Mouse (Mus musculus) lung, postnatal 10 days (tissue): ENCODE measurements around the gene Smug1.

ENCODE experiments used
- DNase-seq: peaks from one replicate; pipeline ENCODE4 v3.0.0; 2021

The Smug1 gene

DNA sequence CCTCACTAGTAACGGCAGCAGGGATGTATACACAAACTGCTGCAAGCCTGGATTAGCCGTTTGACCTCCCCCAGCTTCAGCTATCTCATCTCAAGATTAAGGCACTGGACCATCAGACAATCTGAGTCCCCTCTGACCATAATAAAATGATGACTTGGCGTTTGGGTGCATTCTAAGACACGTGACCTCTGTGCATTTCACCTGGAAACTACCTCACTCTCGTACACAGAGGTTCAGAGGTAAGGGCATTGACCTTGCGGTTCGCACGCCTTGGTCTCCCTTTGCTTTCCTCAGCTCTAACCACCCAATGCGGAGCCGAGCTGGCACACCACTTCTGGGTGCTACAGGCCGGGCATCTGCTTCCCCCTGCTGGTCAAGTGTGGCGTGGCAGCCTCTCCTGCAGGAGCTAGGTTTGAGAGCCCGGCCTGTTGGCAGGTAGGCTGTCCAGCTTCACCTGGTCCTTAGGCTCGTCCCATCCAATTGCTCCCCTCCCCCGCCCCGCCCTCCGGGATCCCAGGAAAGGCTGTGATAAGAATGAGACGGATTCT lies 10.1 kb upstream of the Smug1 start:
- DNase-seq: peak; percentile 93

DNA sequence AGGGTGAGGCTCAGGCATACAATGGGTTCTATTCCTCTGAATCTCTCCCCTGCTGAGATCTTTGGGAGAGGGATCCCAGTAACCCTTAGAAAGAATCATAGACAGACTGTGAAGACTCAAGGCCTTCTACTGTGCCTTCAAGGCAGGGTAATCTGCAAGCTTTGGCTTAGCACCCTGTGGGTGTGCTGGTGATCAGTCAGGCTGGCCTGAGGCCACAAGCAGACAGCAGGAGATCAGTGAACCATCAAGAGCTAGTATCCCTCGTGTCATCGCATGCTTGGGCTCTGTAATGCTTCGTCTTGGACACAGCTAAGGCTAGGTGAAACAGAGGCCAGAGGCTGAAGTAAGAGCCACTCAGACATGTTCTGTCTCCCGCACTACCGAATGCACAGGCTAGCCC lies 6.4 kb upstream of the Smug1 start:
- DNase-seq: no peak

DNA sequence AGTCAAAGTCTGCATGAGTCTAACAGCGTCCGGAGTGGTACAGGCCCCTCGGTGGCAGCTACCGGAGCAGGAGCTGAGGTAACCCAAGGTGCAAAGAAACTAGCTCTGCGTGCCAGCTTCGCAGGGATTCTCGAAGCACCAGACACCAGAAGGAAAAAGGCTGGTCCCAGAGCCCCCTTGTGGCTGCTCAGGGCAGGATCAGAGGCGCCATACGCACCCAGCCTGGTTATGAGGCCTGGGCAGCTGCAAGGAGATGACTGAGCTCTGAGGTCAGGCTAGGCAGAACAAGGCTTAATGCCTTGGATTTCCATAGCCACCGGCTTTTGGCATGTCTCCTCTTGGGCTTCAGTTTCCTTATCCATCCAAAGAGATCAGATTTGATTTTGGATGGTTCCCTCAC lies 5.6 kb upstream of the Smug1 start:
- peak; percentile 79 for DNase-seq

DNA sequence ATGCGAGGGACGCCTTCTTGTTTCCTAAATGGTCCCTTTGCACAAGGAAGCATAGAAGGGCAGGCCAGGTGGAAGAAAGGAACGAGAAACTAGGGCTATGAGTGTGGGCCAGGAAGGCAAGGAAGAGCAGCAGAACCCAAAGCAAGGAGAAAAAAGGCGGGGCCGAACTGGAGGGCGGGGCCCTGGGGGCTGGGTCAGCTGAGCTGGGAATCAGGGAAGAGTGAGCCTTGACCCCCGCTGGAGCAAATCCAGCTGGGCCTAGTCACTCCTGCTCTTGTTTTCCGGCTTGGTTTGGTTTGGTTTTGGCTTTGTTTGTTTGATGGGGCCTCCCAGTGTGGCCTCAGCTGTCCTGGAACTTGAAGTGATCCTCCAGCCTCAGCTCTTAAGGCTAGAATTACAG lies 4.4 kb upstream of the Smug1 start:
- DNase-seq: peak; percentile 60

DNA sequence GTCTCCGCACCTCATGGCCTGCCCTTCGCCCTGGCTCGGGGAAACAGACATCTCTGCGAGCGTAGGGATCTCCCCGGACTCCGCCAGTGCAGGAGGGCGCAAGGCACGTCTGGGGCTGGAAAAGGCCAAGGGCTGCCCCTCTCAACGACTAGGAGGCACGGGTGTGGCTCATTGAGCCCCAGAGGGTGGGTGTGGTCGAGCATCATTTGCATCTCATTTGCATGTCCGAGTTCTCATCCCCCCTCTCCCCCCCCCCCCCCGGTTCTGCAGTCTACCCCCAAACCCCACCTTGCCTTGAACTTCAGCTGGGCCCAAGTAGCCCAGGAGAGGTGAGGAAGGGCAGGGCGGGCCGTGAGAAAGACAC lies 3.4 kb upstream of the Smug1 start:
- no peak for DNase-seq

DNA sequence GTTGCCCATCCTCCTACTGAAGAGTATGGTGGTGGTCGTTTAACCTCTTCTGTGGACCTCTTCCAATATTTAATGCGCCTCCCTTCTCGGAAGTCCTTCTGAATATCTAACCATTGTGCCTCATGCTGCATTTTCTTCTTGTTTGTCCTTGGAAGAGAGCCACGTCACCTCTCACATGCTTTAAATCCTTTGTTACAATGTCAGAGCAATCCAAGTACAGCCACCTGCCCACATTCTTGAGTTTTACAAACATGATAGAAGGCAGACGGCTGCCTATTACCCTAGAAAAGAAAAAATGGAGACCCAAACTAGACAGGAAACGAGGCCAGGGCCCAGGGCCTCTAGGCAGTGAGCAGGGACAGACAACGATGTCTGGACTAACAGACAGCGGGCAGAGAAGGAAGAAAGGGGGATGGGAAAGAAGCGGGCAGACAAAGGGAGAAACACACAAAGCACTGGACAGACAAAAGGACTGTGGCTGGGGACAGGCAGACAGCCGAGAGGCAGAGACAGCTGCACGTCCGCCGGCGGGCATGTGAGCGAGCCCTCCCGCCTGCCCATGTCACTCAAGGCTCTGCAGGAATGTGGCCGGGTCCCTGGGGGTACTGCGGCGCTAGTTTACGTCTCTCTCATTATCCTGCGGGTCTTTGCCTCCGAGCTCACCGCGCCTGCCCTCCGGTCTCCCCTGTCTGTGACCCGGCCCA lies 2.9 kb upstream of the Smug1 start:
- DNase-seq: no peak

DNA sequence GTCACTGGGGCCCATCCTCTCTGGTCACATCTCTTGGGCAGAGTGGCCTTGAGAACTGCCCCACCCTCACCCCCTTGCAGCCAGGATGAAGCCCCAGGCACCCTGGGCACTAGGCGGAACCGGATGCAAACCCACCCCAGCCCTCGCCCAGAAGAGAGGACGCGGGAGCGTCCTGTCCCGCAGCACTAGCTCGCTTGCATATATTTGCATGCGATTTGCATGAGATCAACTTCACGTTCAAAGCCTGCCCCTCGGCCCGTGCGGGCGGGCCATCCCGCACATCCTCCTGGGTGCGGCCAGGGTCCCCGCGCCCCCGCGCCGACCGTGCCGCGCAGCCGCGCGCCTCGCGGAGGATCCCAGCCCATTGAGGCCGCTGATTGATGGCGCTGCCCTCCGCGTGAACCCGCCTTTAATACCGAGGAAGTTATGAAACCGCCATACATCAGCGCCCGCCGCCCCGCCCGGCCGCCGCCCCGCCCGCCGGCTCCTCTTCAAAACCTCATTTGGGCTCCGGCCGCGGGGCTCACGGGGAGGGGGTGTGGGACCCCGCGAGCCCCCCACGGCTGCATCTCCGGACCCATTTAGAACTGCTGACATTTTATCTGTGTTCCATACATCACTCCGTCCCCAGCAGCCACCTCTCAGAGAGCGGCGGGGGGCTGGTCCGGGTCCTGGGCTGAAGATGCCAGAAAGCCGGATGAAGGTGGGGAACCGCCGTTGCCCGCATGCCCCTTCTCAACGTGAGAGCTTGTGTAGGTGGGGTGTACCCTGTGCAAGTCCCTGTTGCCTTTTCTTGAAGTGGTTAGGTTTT lies 2.1 kb upstream of the Smug1 start:
- DNase-seq: peak; percentile 42

DNA sequence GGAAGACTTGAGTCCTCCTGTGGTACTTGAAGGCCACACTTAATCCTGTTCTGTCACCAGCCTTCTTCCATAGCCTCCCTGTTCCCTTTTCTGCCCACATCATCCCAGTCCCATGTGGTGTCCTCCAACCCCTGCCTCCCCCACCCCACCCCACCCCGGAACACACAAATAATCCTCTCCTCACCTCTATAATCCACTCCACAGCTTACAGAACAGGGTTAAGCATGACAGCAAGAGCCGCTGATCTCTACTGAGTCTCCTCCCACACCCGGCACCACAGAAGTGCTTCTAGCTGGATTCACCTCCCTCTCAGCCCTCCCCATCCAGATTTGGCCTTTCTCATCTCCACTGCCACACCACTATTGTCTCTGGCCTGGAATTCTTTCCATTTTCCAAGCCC lies 894 bp upstream of the Smug1 start:
- no peak for DNase-seq

DNA sequence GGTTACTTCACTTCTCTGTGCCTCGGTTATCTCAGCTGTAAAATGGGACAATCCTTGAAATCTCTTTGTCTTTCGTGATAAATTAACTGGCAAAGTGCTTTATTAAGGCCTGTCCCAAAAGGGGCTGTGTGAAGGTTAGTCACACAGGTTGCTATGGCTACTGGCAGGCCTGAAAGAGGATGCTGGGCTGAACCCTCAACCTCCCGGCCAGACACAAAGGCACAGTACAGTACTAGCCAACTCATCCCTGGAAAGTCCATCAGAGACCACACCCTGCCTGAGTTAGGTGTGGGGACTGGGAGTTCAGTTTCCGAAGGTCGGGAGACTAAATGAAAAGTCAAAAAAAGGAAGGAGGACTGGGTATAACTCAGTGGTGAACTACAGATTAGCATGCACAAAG lies 968 bp downstream of the Smug1 start:
- no peak for DNase-seq

DNA sequence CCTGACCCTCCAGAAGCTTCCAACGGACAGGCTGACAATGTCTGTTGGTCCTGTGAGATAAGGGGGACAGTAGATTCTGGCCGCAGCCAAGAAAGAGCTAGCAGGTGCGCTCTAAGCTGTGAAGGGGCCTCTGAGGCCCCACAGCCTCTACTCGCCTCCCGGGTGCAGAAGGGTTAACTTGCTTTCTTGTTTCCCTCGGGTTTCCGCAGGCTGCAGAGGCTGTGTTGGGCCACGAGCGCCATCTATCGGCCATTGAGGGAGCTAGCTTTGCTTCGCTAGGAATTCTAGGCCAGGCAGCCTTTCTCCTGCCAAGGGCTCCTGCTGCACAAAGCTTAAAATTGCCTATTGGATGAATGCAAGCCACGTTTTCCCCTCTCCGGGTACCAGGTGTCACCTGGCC lies 1.5 kb downstream of the Smug1 start:
- peak; percentile 93 for DNase-seq

DNA sequence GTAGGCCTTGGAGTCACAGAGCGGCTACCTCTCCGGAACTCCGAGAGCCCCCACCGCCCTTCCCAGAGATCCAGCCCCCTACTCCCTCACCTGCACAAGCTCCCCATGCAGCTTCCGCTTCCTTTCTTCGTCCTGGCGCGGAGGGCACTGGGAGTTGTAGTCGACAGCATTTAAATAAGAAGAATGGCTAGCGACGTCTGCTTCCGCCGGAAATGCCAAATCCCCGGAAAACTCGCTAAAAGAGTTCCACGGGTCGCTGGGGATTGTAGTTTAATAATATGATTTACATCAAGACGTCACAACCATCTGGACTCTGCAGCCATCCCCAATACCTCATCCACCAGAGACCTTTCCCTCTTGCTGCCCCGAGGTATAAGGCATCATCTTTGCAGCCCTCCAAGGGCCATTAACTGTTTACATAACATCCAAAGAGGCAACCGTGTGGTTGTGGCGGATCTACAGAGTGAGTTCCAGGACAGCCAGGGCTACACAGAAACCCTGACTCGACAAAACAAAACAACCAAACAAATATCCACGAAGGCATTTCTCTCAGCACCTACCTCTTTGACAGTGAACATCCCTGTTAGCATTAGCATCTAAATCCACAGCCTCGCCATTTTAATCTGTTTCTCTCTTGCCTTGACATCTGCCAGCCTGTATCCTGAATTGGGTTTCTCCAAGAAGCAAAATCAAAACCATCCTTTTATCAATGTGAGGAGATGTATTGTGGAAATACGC lies 3.5 kb downstream of the Smug1 start:
- peak; percentile 94 for DNase-seq

DNA sequence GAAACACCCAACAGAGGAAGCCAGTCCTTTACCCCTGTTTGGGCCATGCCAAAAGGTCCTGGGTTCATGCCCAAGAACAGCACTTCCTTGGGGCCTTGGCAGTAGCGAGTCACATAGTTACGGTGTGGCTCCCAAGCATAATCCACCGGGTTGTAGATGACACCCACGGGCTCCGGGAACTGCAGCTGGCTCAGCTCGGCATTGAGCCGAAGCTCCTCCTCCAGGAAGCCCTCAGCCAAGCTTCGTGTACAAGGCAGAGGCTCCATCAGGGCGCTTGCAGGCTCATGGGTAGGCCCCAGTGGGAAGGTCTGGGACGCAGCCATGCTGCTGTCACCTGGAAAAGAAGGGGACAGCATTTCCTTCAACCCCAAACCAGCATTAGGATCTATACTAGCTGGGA lies 9.3 kb downstream of the Smug1 start:
- no peak for DNase-seq

DNA sequence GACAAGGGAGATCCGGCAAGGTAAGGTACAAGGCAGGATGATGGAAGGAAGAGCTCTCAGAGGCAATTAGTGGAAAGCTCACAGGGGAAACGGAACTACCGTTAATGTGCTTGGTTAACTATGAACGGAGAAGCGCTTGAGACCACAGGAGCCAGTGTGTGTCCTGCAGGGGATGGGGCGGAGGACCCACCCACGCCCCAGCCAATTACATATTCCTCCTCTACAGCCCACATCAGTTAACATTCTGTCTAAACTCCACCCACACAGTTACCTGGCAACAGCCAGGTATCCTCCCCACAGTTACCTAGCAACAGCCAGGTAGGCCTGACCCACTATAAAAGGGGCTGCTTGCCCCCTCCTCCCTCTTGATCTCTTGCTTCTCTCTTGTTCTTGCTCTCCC lies 10.0 kb downstream of the Smug1 start:
- DNase-seq: no peak

DNA sequence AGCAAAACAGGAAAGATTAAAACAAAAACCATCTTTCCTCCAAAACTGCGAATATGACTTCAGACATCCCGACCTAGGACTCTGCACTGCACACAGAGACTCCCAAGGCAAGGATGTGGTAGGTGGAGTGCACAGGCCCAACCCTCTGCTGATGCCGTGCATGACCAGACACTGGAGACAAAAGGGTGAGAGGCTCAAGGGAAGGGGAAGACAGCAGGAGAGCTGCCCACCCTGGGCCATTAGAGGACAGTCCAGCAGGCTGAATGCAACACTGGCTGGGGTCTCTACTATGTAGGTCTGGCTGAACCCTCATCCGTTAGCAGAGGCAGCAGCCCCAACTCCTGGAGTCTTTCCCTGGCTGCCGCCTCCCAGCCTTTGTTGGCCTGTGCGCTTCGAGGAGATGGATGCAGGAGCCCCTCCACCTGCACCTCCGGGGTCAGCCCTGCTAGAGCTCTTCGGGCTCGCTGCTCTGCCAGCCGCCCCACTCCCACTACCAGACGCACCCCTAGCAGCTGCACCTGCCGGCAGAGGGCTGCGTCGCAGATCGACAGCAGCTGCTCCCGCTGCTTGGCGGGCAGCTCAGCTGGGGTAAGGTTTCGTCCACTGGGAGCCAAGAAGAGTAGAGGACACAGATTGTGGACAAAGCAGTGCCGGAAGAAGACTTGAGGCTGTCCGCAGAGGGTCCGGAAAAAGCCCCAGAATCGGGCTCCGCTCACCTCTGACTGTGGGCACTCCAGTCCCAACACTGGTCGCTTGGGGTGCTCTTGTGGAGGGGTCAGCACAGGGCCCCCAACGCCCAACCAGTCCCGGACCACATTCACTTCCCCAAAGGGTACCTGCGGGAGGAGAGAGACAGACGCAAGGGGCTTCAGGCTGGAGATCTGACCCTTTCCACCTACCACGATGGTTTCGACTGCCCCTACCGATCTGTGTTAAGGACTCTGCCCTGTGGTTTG lies 11.2 kb downstream of the Smug1 start:
- DNase-seq: no peak

DNA sequence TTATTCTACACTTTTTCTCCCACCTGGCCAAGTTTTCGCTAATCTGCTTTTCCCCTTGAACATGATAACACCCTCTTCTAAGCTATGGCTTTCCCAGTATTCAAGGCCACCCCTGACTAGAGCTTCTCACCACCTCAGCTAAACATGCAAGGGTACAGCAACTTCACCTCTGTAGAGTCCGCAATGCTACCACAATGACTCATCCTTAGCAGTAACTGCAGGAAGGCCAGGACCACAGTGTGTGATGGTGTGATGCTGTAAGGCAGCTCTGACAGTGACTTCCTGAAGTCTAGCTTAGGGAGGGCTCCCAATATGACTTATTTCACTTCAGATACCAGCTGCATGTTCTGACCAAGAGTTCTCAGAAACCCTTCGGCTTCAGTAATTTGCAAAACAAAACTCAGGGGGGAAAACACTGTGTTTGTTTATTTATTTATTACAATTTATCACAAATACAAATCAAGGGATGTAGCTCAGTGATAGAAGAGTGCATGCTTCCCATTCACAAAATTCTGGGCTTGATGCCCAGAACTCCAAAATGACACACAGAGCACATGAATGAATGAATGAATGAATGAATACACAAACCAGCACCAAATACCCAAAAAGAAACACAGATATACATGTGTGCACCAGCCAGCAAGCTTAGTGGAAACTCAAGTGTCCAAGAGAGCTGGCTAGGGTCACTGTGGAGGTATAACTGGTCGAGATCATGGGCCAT lies 13.8 kb downstream of the Smug1 start:
- no peak for DNase-seq

DNA sequence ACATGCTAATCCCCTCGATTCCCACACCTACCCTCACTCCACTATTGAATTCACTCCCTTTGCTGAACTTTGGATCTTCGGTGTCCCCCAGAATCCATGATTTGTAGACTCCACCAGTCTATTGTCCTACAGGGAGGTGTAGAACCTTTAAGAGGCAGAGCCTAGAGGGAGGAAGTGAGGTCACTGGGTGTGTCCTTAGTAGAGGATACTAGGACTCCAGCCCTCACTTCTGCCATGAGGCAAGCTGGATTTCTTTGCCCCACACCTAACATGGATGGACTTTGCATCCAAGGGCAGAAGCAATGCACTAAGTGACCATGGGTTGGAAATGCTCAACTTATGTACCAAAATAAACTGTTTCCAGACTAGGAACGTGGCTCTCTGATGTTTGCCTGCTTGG lies 14.5 kb downstream of the Smug1 start:
- DNase-seq: no peak

DNA sequence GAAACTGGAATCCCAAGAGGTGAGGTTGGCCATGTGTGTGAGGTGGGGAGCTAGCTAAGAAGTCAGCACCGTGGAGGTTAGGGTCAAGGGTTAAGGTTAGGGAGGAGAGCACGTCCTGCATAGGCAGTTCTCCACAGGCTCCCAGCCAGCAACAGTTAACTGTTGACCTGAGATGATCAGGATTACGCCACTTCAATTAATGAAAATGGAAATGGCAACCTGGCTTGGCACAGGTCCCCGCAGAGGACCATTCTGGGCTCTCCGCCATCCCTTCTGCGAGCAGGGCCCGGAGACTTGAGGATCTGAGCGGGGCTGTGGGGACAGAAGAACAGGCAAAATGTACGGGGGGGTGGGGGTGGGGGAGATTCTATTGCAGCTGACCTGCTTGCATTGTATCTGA lies 19.1 kb downstream of the Smug1 start:
- DNase-seq: no peak

DNA sequence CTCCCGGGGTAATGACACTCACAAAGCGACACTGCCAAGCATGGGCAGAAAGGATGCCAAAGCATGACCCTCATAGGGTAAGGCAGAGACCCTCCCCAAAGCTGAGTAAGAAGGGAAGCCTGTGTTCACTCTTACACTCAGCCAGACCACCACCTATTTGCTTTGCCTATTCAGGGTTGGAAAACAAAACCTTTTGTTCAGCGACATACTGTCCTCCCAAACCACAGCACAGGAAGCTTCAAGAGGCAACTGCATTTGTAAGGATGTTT lies 19.5 kb downstream of the Smug1 start:
- DNase-seq: no peak

DNA sequence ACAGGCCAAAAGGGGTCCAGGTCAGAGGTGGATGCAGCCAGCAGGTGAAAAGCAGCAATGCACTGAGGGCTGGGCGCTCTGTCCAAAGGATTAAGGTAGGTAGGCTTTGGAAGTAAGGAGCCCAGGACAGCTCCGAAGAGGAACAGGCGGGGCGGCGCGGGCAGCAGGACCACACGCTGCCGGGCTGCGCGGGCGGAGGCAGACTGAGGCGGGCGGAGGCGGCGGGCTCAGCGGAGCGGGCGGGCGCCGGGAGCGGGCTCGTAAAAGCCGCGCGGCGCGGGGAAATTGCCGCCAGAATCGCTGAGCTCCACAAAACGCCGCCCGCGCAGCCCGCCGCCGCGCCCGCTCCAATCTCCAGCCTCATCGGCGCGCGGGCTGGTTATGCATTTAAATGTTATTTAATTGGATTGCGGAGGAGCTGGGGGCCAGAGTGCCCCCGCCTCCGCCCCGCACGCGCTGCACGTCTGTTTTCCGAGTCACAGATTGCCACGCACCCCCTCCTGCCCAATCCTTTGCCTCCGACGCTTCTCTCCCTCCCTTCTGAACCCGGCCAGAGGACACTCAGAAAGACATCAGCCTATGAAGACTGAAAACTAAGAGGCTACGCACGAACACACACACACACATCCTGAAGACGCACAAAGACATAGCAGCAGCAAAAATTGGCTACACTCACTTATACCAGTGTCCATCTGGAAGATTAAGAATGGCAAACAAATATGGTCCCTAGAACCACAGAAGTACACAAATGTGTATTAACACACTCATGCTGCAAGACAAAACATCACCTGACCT lies 20.1 kb downstream of the Smug1 start:
- DNase-seq: no peak

DNA sequence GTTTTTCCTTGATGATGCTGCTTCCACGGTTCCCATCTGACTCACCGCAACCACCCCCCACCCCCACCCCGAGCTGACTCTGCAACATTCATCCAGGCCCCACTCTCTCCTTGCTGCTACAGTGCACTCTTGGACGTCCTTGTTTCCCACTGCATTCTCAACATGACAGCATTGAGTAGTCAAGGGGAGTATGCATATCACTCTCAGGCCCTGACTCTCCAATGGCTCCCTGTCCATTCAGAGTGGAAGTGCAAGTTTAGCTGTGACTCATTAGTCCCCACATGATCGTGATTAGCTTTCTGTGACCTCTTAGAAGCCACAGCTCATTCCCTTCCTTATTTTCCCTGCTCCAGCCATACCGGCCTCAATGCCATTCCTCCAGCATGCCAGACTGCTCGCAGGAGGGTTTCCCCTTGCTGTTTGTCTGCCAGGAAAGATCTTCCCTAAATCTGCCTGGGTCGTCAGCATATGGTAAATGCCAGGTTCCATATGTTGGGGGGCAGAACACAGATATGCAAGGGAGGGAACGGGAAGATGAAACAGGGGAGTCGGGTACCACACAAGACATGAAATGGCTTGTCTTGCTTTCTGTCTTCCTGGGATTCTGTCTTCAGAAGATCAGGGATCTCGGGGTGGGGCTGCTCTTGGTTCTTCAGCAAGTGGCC lies 21.1 kb downstream of the Smug1 start:
- no peak for DNase-seq

DNA sequence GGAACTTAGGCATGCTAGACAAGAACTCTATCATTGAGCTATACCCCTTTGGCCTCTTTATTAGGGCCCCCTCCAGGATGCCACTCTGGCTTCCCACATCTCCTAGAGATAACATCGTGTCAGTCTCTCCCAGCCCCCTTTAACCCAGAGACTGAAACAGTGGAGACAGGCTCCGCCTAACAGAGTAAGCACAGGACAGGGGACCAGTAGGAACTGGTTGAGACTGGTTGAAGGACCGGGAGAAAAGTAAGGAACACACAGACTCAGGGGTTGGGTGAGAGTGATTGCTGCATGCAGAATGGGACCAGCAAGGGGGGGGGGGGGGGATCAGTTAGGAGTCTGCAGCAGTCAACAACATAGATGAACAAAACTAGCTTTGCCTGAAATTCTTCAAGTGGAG lies 22.7 kb downstream of the Smug1 start:
- DNase-seq: no peak
